Mouse (Mus musculus) liver, adult 2 months (tissue): Measurements from ENCODE around the gene Cdc42ep4.

Experiments used
- CTCF ChIP-seq: fragments of 200-500 bp; IDR thresholded peaks from 2 replicates; pipeline ENCODE4 v1.5.1; 2011; ENCODE audit warnings: low read depth, low read length, control low read depth
- POLR2A ChIP-seq: fragments of 200-500 bp; IDR thresholded peaks from 2 replicates; pipeline ENCODE4 v1.6.1; 2011; ENCODE audit warnings: low read length, control low read depth; ENCODE audit not compliant: insufficient read depth; ENCODE audit errors: extremely low read depth

- TF ChIP-seq CTCF (no peak), POLR2A (no peak)
These were observed 44.2 kb upstream of the Cdc42ep4 start for GRCm38 (mm10) chr11:113795846-113796245.
